Mouse (Mus musculus) layer of hippocampus, postnatal 25 days (tissue): ENCODE results near the gene 4933428G20Rik. TPM values are rescaled to one million over a fixed set of nuclear protein-coding genes. Genes with fewer than 3 reads are reported as not detected.

Experiments
- DNase-seq, 2 experiments: peaks; one replicate each; pipeline ENCODE4 v3.0.0; 2022; ENCODE audit warnings: mixed read lengths in 2 of 2, low spot score in 1 of 2; ENCODE audit errors: extremely low spot score in 1 of 2
- total RNA-seq, 2 experiments: library from RNA; stranded (reverse); gene quantifications; 2 replicates each; pipeline ENCODE4 v1.2.3; 2021

Gene 4933428G20Rik
- total RNA-seq, 2 experiments from 2014 or later = 0.20 TPM; not detected in 1

GRCm38 (mm10) chr11:97534442-97535307 lies 34.5 kb upstream of the 4933428G20Rik start:
- DNase-seq = no peak

- no peak for DNase-seq
These were observed 33.5 kb upstream of the 4933428G20Rik start for GRCm38 (mm10) chr11:97533653-97534052.

GRCm38 (mm10) chr11:97532950-97533582 lies 32.9 kb upstream of the 4933428G20Rik start:
- no peak for DNase-seq

- DNase-seq = no peak
These were observed 32.2 kb upstream of the 4933428G20Rik start for GRCm38 (mm10) chr11:97532354-97532753.

- DNase-seq = peak; percentile 78 to 94
These were observed 31.5 kb upstream of the 4933428G20Rik start for GRCm38 (mm10) chr11:97531381-97532260.

- DNase-seq = no peak
These were observed 30.8 kb upstream of the 4933428G20Rik start for GRCm38 (mm10) chr11:97530961-97531360.

- DNase-seq = no peak
These were observed 29.9 kb upstream of the 4933428G20Rik start for GRCm38 (mm10) chr11:97530069-97530468.

- no peak for DNase-seq
These were observed 28.2 kb upstream of the 4933428G20Rik start for GRCm38 (mm10) chr11:97528282-97528808.

- no peak for DNase-seq
These were observed 25.2 kb upstream of the 4933428G20Rik start for GRCm38 (mm10) chr11:97525313-97525712.

GRCm38 (mm10) chr11:97524306-97524705 lies 24.2 kb upstream of the 4933428G20Rik start:
- DNase-seq = no peak

GRCm38 (mm10) chr11:97523827-97524261 lies 23.7 kb upstream of the 4933428G20Rik start:
- DNase-seq = no peak

- no peak for DNase-seq
These were observed 23.0 kb upstream of the 4933428G20Rik start for GRCm38 (mm10) chr11:97523107-97523506.

GRCm38 (mm10) chr11:97521741-97522474 lies 21.8 kb upstream of the 4933428G20Rik start:
- no peak for DNase-seq

GRCm38 (mm10) chr11:97520541-97520940 lies 20.4 kb upstream of the 4933428G20Rik start:
- DNase-seq = no peak

- DNase-seq = no peak
These were observed 12.9 kb upstream of the 4933428G20Rik start for GRCm38 (mm10) chr11:97513066-97513465.

GRCm38 (mm10) chr11:97512511-97512910 lies 12.4 kb upstream of the 4933428G20Rik start:
- DNase-seq = no peak

- no peak for DNase-seq
These were observed 11.7 kb upstream of the 4933428G20Rik start for GRCm38 (mm10) chr11:97511661-97512369.

- peak; percentile 62 to 81 for DNase-seq
These were observed 11.0 kb upstream of the 4933428G20Rik start for GRCm38 (mm10) chr11:97510966-97511660.
